Mouse (Mus musculus): Measurements from ENCODE around the gene Mxd1.

GRCm38 (mm10) chr6:86644775-86645400 lies 24.1 kb downstream of the Mxd1 start:
- no peak for TF ChIP-seq CTCF (IDR thresholded peaks at IDR 0.05)
- no peak for TF ChIP-seq POLR2A (IDR thresholded peaks at IDR 0.05; ENCODE audit: insufficient read depth, low read depth, low read length)
- TF ChIP-seq EP300 (IDR thresholded peaks at IDR 0.05; ENCODE audit: insufficient read depth, low read depth, low read length): no peak
